Comparison of ENCODE assay signal across 7 mouse cellular contexts in genomic region chr12:46819348-46820022, GRCm38 (mm10). TPM values are rescaled to one million over a fixed set of nuclear protein-coding genes. Genes with fewer than 3 reads are reported as not detected.
DNase-seq lines count a peak whose midpoint lies in the region; ATAC-seq and TF ChIP-seq lines count a peak whose summit lies in the region.

No protein-coding gene starts in this region.

- peak overlapping the region; percentile 69 for H3K9ac ChIP-seq in embryonic facial prominence, embryonic 11.5 days (replicated peaks; ENCODE audit: low read length)
- peak overlapping the region; percentile 69; the same call in 1 of the 2 replicates for H3K9ac ChIP-seq in limb, embryonic 12.5 days (replicated peaks)
- H3K9ac ChIP-seq in midbrain, embryonic 14.5 days (replicated peaks; ENCODE audit: low read length), result peak overlapping the region; percentile 99

- peak overlapping the region; percentile 74 for H3K4me3 ChIP-seq in bone marrow macrophage, adult 2 months (ENCODE audit: insufficient read depth, low read length)
- H3K4me3 ChIP-seq in embryonic facial prominence, embryonic 11.5 days (ENCODE audit: low read depth, low read length), result peak overlapping the region; percentile 70
- peak overlapping the region; percentile 70 for H3K4me3 ChIP-seq in limb, embryonic 12.5 days (replicated peaks)
- peak overlapping the region; percentile 73 for H3K4me3 ChIP-seq in midbrain, embryonic 14.5 days (replicated peaks; ENCODE audit: low read depth, low read length)

- under 1% methylated on average over 42 of the region's 57 CpGs for WGBS in embryonic facial prominence, embryonic 11.5 days
- WGBS in limb, embryonic 12.5 days, result under 1% methylated on average over 52 of the region's 57 CpGs
- WGBS in midbrain, embryonic 14.5 days, result under 1% methylated on average over 56 of the region's 57 CpGs

- TF ChIP-seq POLR2A in bone marrow macrophage, adult 2 months (IDR thresholded peaks at IDR 0.05; ENCODE audit: borderline replicate concordance, low read depth, low read length), result no peak

- peak; percentile 94 for DNase-seq in embryonic facial prominence, embryonic 11.5 days (ENCODE audit: low spot score)
- DNase-seq in heart, adult 8-10 months (ENCODE audit: low spot score), result peak; percentile 95
- DNase-seq in kidney, adult 9 months, result peak; percentile 84
- DNase-seq in midbrain, embryonic 14.5 days, result peak; percentile 97
- peak; percentile 67 to 82 for DNase-seq in spleen, postnatal 4 days (ENCODE audit: low spot score in 2 of 2)

- H3K36me3 ChIP-seq in embryonic facial prominence, embryonic 11.5 days (replicated peaks; ENCODE audit: control insufficient read depth, insufficient read depth, low read depth, low read length), result no peaks in the 10 kb centered on the region
- H3K36me3 ChIP-seq in limb, embryonic 12.5 days, result no peaks in the 10 kb centered on the region
- H3K36me3 ChIP-seq in midbrain, embryonic 14.5 days (ENCODE audit: control insufficient read depth, insufficient read depth, low read length), result no peaks in the 10 kb centered on the region

- no peaks in the 10 kb centered on the region for H3K4me1 ChIP-seq in bone marrow macrophage, adult 2 months (ENCODE audit: control insufficient read depth, insufficient read depth, low read length)
- H3K4me1 ChIP-seq in embryonic facial prominence, embryonic 11.5 days (ENCODE audit: control insufficient read depth, insufficient read depth, low read length), result no peaks in the 10 kb centered on the region
- H3K4me1 ChIP-seq in limb, embryonic 12.5 days (replicated peaks), result no peaks in the 10 kb centered on the region
- H3K4me1 ChIP-seq in midbrain, embryonic 14.5 days (ENCODE audit: control insufficient read depth, insufficient read depth, low read length), result no peaks in the 10 kb centered on the region; the same call in none of the 2 replicates

- H3K27me3 ChIP-seq in embryonic facial prominence, embryonic 11.5 days (ENCODE audit: control insufficient read depth, insufficient read depth, low read length), result no peaks in the 10 kb centered on the region
- H3K27me3 ChIP-seq in limb, embryonic 12.5 days, result peaks cover 27% of the 10 kb centered on the region
- H3K27me3 ChIP-seq in midbrain, embryonic 14.5 days (ENCODE audit: control insufficient read depth, insufficient read depth, low read length), result no peaks in the 10 kb centered on the region

- peak; percentile 97 for ATAC-seq in embryonic facial prominence, embryonic 11.5 days (replicated peaks; ENCODE audit: insufficient number of reproducible peaks, low FRiP score, low TSS enrichment, low read depth)
- peak; percentile 97 for ATAC-seq in limb, embryonic 12.5 days (ENCODE audit: insufficient number of reproducible peaks, insufficient read depth, low FRiP score, low TSS enrichment, low read depth)
- peak; percentile 93 for ATAC-seq in midbrain, embryonic 14.5 days (ENCODE audit: low FRiP score, low TSS enrichment)

- H3K4me2 ChIP-seq in embryonic facial prominence, embryonic 11.5 days (ENCODE audit: low read depth, low read length), result peak overlapping the region; percentile 71
- H3K4me2 ChIP-seq in limb, embryonic 12.5 days, result peak overlapping the region; percentile 70
- peak overlapping the region; percentile 73 for H3K4me2 ChIP-seq in midbrain, embryonic 14.5 days (ENCODE audit: low read length)

- H3K9me3 ChIP-seq in embryonic facial prominence, embryonic 11.5 days (replicated peaks; ENCODE audit: control insufficient read depth, low read length), result no peaks in the 10 kb centered on the region
- no peaks in the 10 kb centered on the region for H3K9me3 ChIP-seq in limb, embryonic 12.5 days
- H3K9me3 ChIP-seq in midbrain, embryonic 14.5 days (ENCODE audit: control insufficient read depth, low read length), result no peaks in the 10 kb centered on the region

- no peak overlapping the region for H3K27ac ChIP-seq in bone marrow macrophage, adult 2 months (ENCODE audit: insufficient read depth, low read depth, low read length)
- peak overlapping the region; percentile 77; the same call in 1 of the 2 replicates for H3K27ac ChIP-seq in embryonic facial prominence, embryonic 11.5 days (replicated peaks; ENCODE audit: low read depth, low read length)
- no peak overlapping the region for H3K27ac ChIP-seq in limb, embryonic 12.5 days
- peak overlapping the region; percentile 100 for H3K27ac ChIP-seq in midbrain, embryonic 14.5 days (replicated peaks; ENCODE audit: low read depth, low read length)

- TF ChIP-seq CTCF in bone marrow macrophage, adult 2 months (IDR thresholded peaks at IDR 0.05; ENCODE audit: low read depth, low read length), result no peak

RNA-seq across cellular contexts. Expression of gene Nova1, which starts 0.8 kb away (rescaled TPM):
- 0.21 and 0.23 TPM in 2 replicates for polyA plus RNA-seq in bone marrow macrophage, adult 2 months (2012; ENCODE audit: insufficient read depth, insufficient read length, missing spikeins)
- polyA plus RNA-seq in embryonic facial prominence, embryonic 11.5 days (2014; fragmentation: Nextera tagmentation; extraction: Ambion mirVana), result 3.7 and 5.0 TPM in 2 replicates
- total RNA-seq in heart, adult 8-10 months (2022), result 1 to 10 TPM; 3.3 to 4.6 (median 4.3) TPM
- 1.1 and 1.4 TPM in 2 replicates for polyA plus RNA-seq in limb, embryonic 12.5 days (2016; fragmentation: Nextera tagmentation; extraction: Ambion mirVana)
- 147 and 148 TPM in 2 replicates for polyA plus RNA-seq in midbrain, embryonic 14.5 days (2014; fragmentation: Nextera tagmentation; extraction: Ambion mirVana)

Comparison
In these comparisons a context has a peak if more than half of its experiments do, and no peak if none do; other contexts are left out.
1. H3K27ac ChIP-seq: peak in embryonic facial prominence, embryonic 11.5 days (single experiment) and midbrain, embryonic 14.5 days (single experiment); none in bone marrow macrophage, adult 2 months (single experiment) and limb, embryonic 12.5 days (single experiment).
2. RNA of gene Nova1, which starts 0.8 kb away (polyA plus RNA-seq): 147 to 148 TPM in midbrain, embryonic 14.5 days; 3.7 to 5.0 TPM in embryonic facial prominence, embryonic 11.5 days, 1.1 to 1.4 TPM in limb, embryonic 12.5 days and 0.21 to 0.23 TPM in bone marrow macrophage, adult 2 months; every median in the first group is over 10 times any median in the second.
3. Peak in every context shown above with its lines, with median percentiles within 50 percentile points of each other: H3K4me3 ChIP-seq, ATAC-seq, DNase-seq, H3K4me2 ChIP-seq and H3K9ac ChIP-seq.